In the genomic region with DNA sequence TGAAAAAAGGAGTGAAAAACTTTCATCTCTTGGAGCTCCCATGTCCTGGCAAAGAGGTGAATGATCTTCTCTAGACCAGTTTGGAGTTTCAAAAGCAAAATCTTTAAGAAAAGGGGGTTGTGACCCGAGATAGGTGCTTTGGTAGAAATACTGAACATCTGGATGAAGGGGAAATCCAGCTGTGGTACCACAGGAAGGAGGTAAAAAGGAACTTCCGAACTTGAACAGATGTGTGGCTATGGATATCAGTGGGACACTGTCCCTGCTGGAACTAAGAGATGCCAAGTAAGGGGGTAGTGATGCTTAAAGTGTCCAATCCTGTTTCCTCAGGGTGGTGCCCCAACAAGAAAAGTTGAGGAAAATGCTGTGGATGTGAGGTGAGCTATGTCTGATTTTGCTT, we compare ENCODE assay signal across 16 mouse cellular contexts. TPM values are rescaled to one million over a fixed set of nuclear protein-coding genes. Genes with fewer than 3 reads are reported as not detected.
DNase-seq lines count a peak whose midpoint lies in the region; TF ChIP-seq lines count a peak whose summit lies in the region.
"Had no signal": no experiment of that assay in that cellular context is flagged by ENCODE, and none has a peak within 500 bp of the region (broad histone marks: within the 10 kb centered on the region; RNA-seq: fewer than 3 reads in every experiment).

No protein-coding gene starts in this region.

- intact Hi-C loops in heart, postnatal 36 days (cut with DNase I) = no loop called here

- no peak for TF ChIP-seq CTCF in CH12.LX (conservative IDR thresholded peaks at IDR 0.05 in 1 of 2, IDR thresholded peaks at IDR 0.05 in 1 of 2; ENCODE audit: low read depth in 2 of 2, low read length in 2 of 2)

- H3K79me2 ChIP-seq in CH12.LX (replicated peaks; ENCODE audit: control insufficient read depth, extremely low read depth, insufficient read depth, poor library complexity, severe bottlenecking) = no peaks in the 10 kb centered on the region

- H3K4me1 ChIP-seq in CH12.LX (ENCODE audit: control insufficient read depth in 1 of 2, insufficient read depth in 2 of 2) = peaks cover 11 to 37% of the 10 kb centered on the region in 2 experiments

- no peak for TF ChIP-seq RAD21 in CH12.LX (IDR thresholded peaks at IDR 0.05; ENCODE audit: low read depth, low read length)

- TF ChIP-seq EP300 in CH12.LX (IDR thresholded peaks at IDR 0.05; ENCODE audit: low read length) = peak; percentile 75

- no peak overlapping the region for H3K27ac ChIP-seq in CH12.LX (ENCODE audit: insufficient read depth, low read depth)

- in situ Hi-C loops in CH12.LX (cut with MboI; ENCODE audit: low pct_ligation_motif_present, low pct_unique_long_range_greater_than_20kb, low sequenced_read_pairs) = loop anchor here (10.0 kb wide), 2 partner anchors 165 to 205 kb away; no protein-coding TSS in a partner anchor

- H3K4me2 ChIP-seq in CH12.LX (ENCODE audit: insufficient read depth, low read depth, poor library complexity, severe bottlenecking) = no peak overlapping the region

- no peak for TF ChIP-seq POLR2A in CH12.LX (IDR thresholded peaks at IDR 0.05; ENCODE audit: low read depth, low read length)

- DNase-seq in CH12.LX (ENCODE audit: extremely low read depth) = no peak
- DNase-seq in heart, postnatal 36 days = no peak
- DNase-seq: adrenal gland, adult 2 months; adrenal gland, adult 8-10 months; adrenal gland, postnatal 10 days; adrenal gland, postnatal 14 days; adrenal gland, postnatal 25 days; adrenal gland, postnatal 36 days; B cell, adult 2 months; cerebellum, adult 11 months; cerebellum, adult 11-12 months; cerebellum, adult 18-20 months; cerebellum, adult 2 months; cerebellum, adult 8-10 months had no signal

- H3K27me3 ChIP-seq in CH12.LX (replicated peaks) = no peaks in the 10 kb centered on the region
- H3K27me3 ChIP-seq: Patski had no signal

- dilution Hi-C loops in CH12.LX (cut with MboI; ENCODE audit: extremely low pct_ligation_motif_present, extremely low pct_unique_long_range_greater_than_20kb, low sequenced_read_pairs) = no loop called here

- H3K4me3 ChIP-seq in CH12.LX (replicated peaks in 1 of 3; ENCODE audit: low read depth in 2 of 3, low read length in 2 of 3, poor library complexity in 1 of 3) = no peak overlapping the region

- H3K9me3 ChIP-seq in CH12.LX (replicated peaks; ENCODE audit: low read length) = no peaks in the 10 kb centered on the region
- H3K9me3 ChIP-seq: G1E had no signal

- H3K9ac ChIP-seq in CH12.LX (ENCODE audit: insufficient read depth, low read depth) = no peak overlapping the region

- no peaks in the 10 kb centered on the region for H3K36me3 ChIP-seq in CH12.LX (replicated peaks in 1 of 2; ENCODE audit: control insufficient read depth in 1 of 2, insufficient read depth in 1 of 2, low read length in 1 of 2)
- H3K36me3 ChIP-seq: G1E had no signal

TF ChIP-seq in CH12.LX, 34 proteins besides CTCF, POLR2A, EP300 and RAD21:
- TF ChIP-seq ETS1 (conservative IDR thresholded peaks at IDR 0.05; ENCODE audit: low read depth, low read length) = 0 out of 2 replicates have a peak, but pooled peaks have one; percentile 29
- TF ChIP-seq ZKSCAN1 (IDR thresholded peaks at IDR 0.05; ENCODE audit: borderline replicate concordance, low read depth, low read length) = no peak
- TF ChIP-seq IRF4 (IDR thresholded peaks at IDR 0.05; ENCODE audit: low read depth, low read length) = 0 out of 2 replicates have a peak, but pooled peaks have one; percentile 26
- TF ChIP-seq JUN (IDR thresholded peaks at IDR 0.05; ENCODE audit: insufficient read depth, low read depth, low read length) = no peak
- no peak for TF ChIP-seq MEF2A (IDR thresholded peaks at IDR 0.05; ENCODE audit: borderline replicate concordance, low read depth, low read length)
- TF ChIP-seq PAX5 (IDR thresholded peaks at IDR 0.05; ENCODE audit: low read length) = no peak
- no peak for TF ChIP-seq MYC (IDR thresholded peaks at IDR 0.05; ENCODE audit: low read depth, low read length)
- TF ChIP-seq SIN3A (IDR thresholded peaks at IDR 0.05; ENCODE audit: low read length) = no peak
- TF ChIP-seq TCF12 (IDR thresholded peaks at IDR 0.05; ENCODE audit: low read depth, low read length) = peak; percentile 55; the same call in 1 of the 2 replicates
- TF ChIP-seq E2F4 (IDR thresholded peaks at IDR 0.05; ENCODE audit: insufficient replicate concordance, low read depth, low read length) = no peak
- TF ChIP-seq UBTF (IDR thresholded peaks at IDR 0.05; ENCODE audit: low read depth, low read length) = no peak

RNA-seq across cellular contexts. Expression of gene Vim, which starts 3.6 kb away (rescaled TPM):
- total RNA-seq in CH12.LX (2012; rRNA removed) (124 and 153 TPM in 2 replicates), CH12.LX (2014; rRNA removed) (135 and 157 TPM in 2 replicates)
- polyA plus RNA-seq in CH12.LX (2012; ENCODE audit: insufficient read length, low read depth) = 140 and 164 TPM in 2 replicates
- 100 to 1,000 TPM; 352 to 374 TPM for total RNA-seq in heart, postnatal 36 days (2021)

RNA-seq across cellular contexts. Expression of gene Trdmt1, which starts 25.7 kb away (rescaled TPM):
- total RNA-seq in CH12.LX (2012; rRNA removed) (8.4 and 8.8 TPM in 2 replicates), CH12.LX (2014; rRNA removed) (28.6 and 29.8 TPM in 2 replicates)
- 11.2 and 11.8 TPM in 2 replicates for polyA plus RNA-seq in CH12.LX (2012; ENCODE audit: insufficient read length, low read depth)
- total RNA-seq in heart, postnatal 36 days (2021) = 1 to 10 TPM; 6.5 to 8.0 TPM
